Mouse (Mus musculus): ENCODE measurements around the gene Mrpl4. TPM values are rescaled to one million over a fixed set of nuclear protein-coding genes. Genes with fewer than 3 reads are reported as not detected.

Mrpl4 gene
- total RNA-seq (2023): 41.2 TPM

GRCm38 (mm10) chr9:21002627-21003551 is at the start of gene Mrpl4:
Mrpl4 (plus strand) TSS chr9:21002738.

GRCm38 (mm10) chr9:20959430-20959938 is 43.1 kb upstream of the Mrpl4 start, which contains the start of gene Dnmt1:
Dnmt1 (minus strand) TSS chr9:20959888.

GRCm38 (mm10) chr9:20976216-20976960 is 26.1 kb upstream of the Mrpl4 start, which contains the start of gene S1pr2:
S1pr2 (minus strand) TSS chr9:20976781.

GRCm38 (mm10) chr9:21015571-21016130 is 13.1 kb downstream of the Mrpl4 start, which contains the start of gene Icam1:
Icam1 (plus strand) TSS chr9:21015985.

GRCm38 (mm10) chr9:21029291-21030054 is 26.9 kb downstream of the Mrpl4 start, which contains the start of gene Icam4:
Icam4 (plus strand) TSS chr9:21029373.

GRCm38 (mm10) chr9:21031896-21032351 is 29.4 kb downstream of the Mrpl4 start, which contains the start of gene Icam5:
Icam5 (plus strand) TSS chr9:21032073.

Other genes starting within 250 kb of the Mrpl4 start
- 0.29 TPM for gene Col5a3, start 187.7 kb upstream of the Mrpl4 start, total RNA-seq (2023)
- not detected for gene Rdh8, start 184.2 kb upstream of the Mrpl4 start, total RNA-seq (2023)
- gene A230050P20Rik, start 134.1 kb upstream of the Mrpl4 start, total RNA-seq (2023): 42.0 TPM
- 1.7 TPM for gene Angptl6, start 123.0 kb upstream of the Mrpl4 start, total RNA-seq (2023)
- gene Ppan, start 114.6 kb upstream of the Mrpl4 start, total RNA-seq (2023): 83.2 TPM
- gene Eif3g, start 104.1 kb upstream of the Mrpl4 start, total RNA-seq (2023): 180 TPM
- gene Dnmt1, start 42.9 kb upstream of the Mrpl4 start, total RNA-seq (2023): 82.7 TPM
- gene S1pr2, start 26.0 kb upstream of the Mrpl4 start, total RNA-seq (2023): 2.1 TPM
- 18.7 TPM for gene Icam1, start 13.2 kb downstream of the Mrpl4 start, total RNA-seq (2023)
- 0.97 TPM for gene Icam4, start 26.6 kb downstream of the Mrpl4 start, total RNA-seq (2023)
- gene Icam5, start 29.3 kb downstream of the Mrpl4 start, total RNA-seq (2023): 0.23 TPM
- gene Zglp1, start 64.4 kb downstream of the Mrpl4 start, total RNA-seq (2023): not detected
- gene Gm49373, start 70.4 kb downstream of the Mrpl4 start, total RNA-seq (2023): 1.5 TPM
- gene Fdx1l, start 70.9 kb downstream of the Mrpl4 start, total RNA-seq (2023): 26.2 TPM
- 13.0 TPM for gene Gm38431, start 89.3 kb downstream of the Mrpl4 start, total RNA-seq (2023)
- 116 TPM for gene Raver1, start 89.3 kb downstream of the Mrpl4 start, total RNA-seq (2023)
- 50.5 TPM for gene Tyk2, start 128.5 kb downstream of the Mrpl4 start, total RNA-seq (2023)
- 138 TPM for gene Cdc37, start 147.2 kb downstream of the Mrpl4 start, total RNA-seq (2023)
- gene Pde4a, start 163.0 kb downstream of the Mrpl4 start, total RNA-seq (2023): 1.6 TPM
- 24.0 TPM for gene Keap1, start 236.6 kb downstream of the Mrpl4 start, total RNA-seq (2023)
- 0.29 TPM for gene S1pr5, start 245.7 kb downstream of the Mrpl4 start, total RNA-seq (2023)

Data from CD4-positive naive resting alpha-beta T cell, adult 76 days (primary cell).